ENCODE assay signal across 9 mouse cellular contexts in genomic region chr15:81856938-81857723, GRCm38 (mm10). TPM values are rescaled to one million over a fixed set of nuclear protein-coding genes. Genes with fewer than 3 reads are reported as not detected.
DNase-seq lines count a peak whose midpoint lies in the region; ATAC-seq lines count a peak whose summit lies in the region.
"Had no signal": no experiment of that assay in that cellular context is flagged by ENCODE, and none has a peak within 500 bp of the region (broad histone marks: within the 10 kb centered on the region; RNA-seq: fewer than 3 reads in every experiment).

No protein-coding gene starts in this region.

- peak overlapping the region; percentile 86 for H3K9ac ChIP-seq in hindbrain, embryonic 14.5 days
- H3K9ac ChIP-seq in midbrain, embryonic 11.5 days (ENCODE audit: low read length), result peak overlapping the region; percentile 84

- H3K4me1 ChIP-seq in hindbrain, embryonic 14.5 days (replicated peaks; ENCODE audit: control insufficient read depth, insufficient read depth, low read length), result peaks cover 21% of the 10 kb centered on the region
- H3K4me1 ChIP-seq in midbrain, embryonic 11.5 days (ENCODE audit: control insufficient read depth, insufficient read depth, low read length), result peaks cover 18% of the 10 kb centered on the region

- no peaks in the 10 kb centered on the region for H3K27me3 ChIP-seq in hindbrain, embryonic 14.5 days (ENCODE audit: control insufficient read depth, insufficient read depth, low read length)
- H3K27me3 ChIP-seq in midbrain, embryonic 11.5 days (ENCODE audit: control insufficient read depth, insufficient read depth, low read length), result no peaks in the 10 kb centered on the region
- H3K27me3 ChIP-seq: Patski had no signal

- H3K9me3 ChIP-seq in hindbrain, embryonic 14.5 days (ENCODE audit: control insufficient read depth, low read length), result no peaks in the 10 kb centered on the region
- H3K9me3 ChIP-seq in midbrain, embryonic 11.5 days (ENCODE audit: control insufficient read depth, low read length), result no peaks in the 10 kb centered on the region

- peak; percentile 60 for DNase-seq in adrenal gland, postnatal 14 days
- DNase-seq in adrenal gland, postnatal 25 days, result no peak
- DNase-seq in 3134 (ENCODE audit: extremely low read depth, insufficient read length, low spot score), result peak; percentile 39
- peak; percentile 42 for DNase-seq in embryo, embryonic 10 days (ENCODE audit: low spot score)
- no peak for DNase-seq in hindbrain, embryonic 14.5 days (ENCODE audit: low spot score)
- DNase-seq in midbrain, embryonic 11.5 days (ENCODE audit: low spot score, missing footprints), result peak; percentile 85
- no peak for DNase-seq in Muller cell, postnatal 12 days (ENCODE audit: inconsistent ontology term)

- 2% methylated on average over 14 of the region's 14 CpGs for WGBS in hindbrain, embryonic 14.5 days
- WGBS in midbrain, embryonic 11.5 days, result 1% methylated on average over 14 of the region's 14 CpGs

- H3K27ac ChIP-seq in hindbrain, embryonic 14.5 days, result peak overlapping the region; percentile 97
- H3K27ac ChIP-seq in midbrain, embryonic 11.5 days (ENCODE audit: low read depth, low read length), result peak overlapping the region; percentile 64; the same call in 1 of the 2 replicates

- ATAC-seq in hindbrain, embryonic 14.5 days (ENCODE audit: low FRiP score), result no peak
- no peak for ATAC-seq in midbrain, embryonic 11.5 days (ENCODE audit: low FRiP score)
- ATAC-seq in monocyte, adult 5-6 weeks (replicated peaks; ENCODE audit: insufficient number of reproducible peaks, low FRiP score, low TSS enrichment, poor library complexity, severe bottlenecking), result no peak

- peak overlapping the region; percentile 94 for H3K4me3 ChIP-seq in hindbrain, embryonic 14.5 days (replicated peaks; ENCODE audit: low read length)
- H3K4me3 ChIP-seq in midbrain, embryonic 11.5 days (ENCODE audit: low read depth, low read length), result peak overlapping the region; percentile 63

- no peaks in the 10 kb centered on the region; the same call in 1 of the 2 replicates for H3K36me3 ChIP-seq in hindbrain, embryonic 14.5 days (replicated peaks; ENCODE audit: control insufficient read depth, insufficient read depth)
- no peaks in the 10 kb centered on the region for H3K36me3 ChIP-seq in midbrain, embryonic 11.5 days (ENCODE audit: control insufficient read depth, insufficient read depth, low read length)

- H3K4me2 ChIP-seq in hindbrain, embryonic 14.5 days (replicated peaks), result peak overlapping the region; percentile 98
- H3K4me2 ChIP-seq in midbrain, embryonic 11.5 days, result peak overlapping the region; percentile 62

RNA-seq across cellular contexts. Expression of gene Tob2, which starts 1.5 kb away (rescaled TPM):
- 124 and 147 TPM in 2 replicates for total RNA-seq in adrenal gland, postnatal 14 days (2021)
- 72.3 and 86.1 TPM in 2 replicates for total RNA-seq in adrenal gland, postnatal 25 days (2021)
- polyA plus RNA-seq in hindbrain, embryonic 14.5 days (2014; fragmentation: Nextera tagmentation; extraction: Ambion mirVana), result 13.4 and 14.9 TPM in 2 replicates
- polyA plus RNA-seq in midbrain, embryonic 11.5 days (2014; fragmentation: Nextera tagmentation; extraction: Ambion mirVana), result 10.4 and 12.9 TPM in 2 replicates
- total RNA-seq in monocyte, adult 5-6 weeks (2017), result 27.1 to 48.1 TPM (median 29.4 TPM) in 3 replicates

RNA-seq across cellular contexts. Expression of gene Phf5a, which starts 14.6 kb away (rescaled TPM):
- total RNA-seq in adrenal gland, postnatal 14 days (2021), result 63.4 and 65.5 TPM in 2 replicates
- 53.8 and 58.7 TPM in 2 replicates for total RNA-seq in adrenal gland, postnatal 25 days (2021)
- polyA plus RNA-seq in hindbrain, embryonic 14.5 days (2014; fragmentation: Nextera tagmentation; extraction: Ambion mirVana), result 117 and 130 TPM in 2 replicates
- 179 and 197 TPM in 2 replicates for polyA plus RNA-seq in midbrain, embryonic 11.5 days (2014; fragmentation: Nextera tagmentation; extraction: Ambion mirVana)
- total RNA-seq in monocyte, adult 5-6 weeks (2017), result 54.7 to 91.7 TPM (median 58.7 TPM) in 3 replicates

RNA-seq across cellular contexts. Expression of gene Aco2, which starts 15.0 kb away (rescaled TPM):
- total RNA-seq in adrenal gland, postnatal 14 days (2021), result 2,377 and 2,604 TPM in 2 replicates
- total RNA-seq in adrenal gland, postnatal 25 days (2021), result 641 and 903 TPM in 2 replicates
- polyA plus RNA-seq in hindbrain, embryonic 14.5 days (2014; fragmentation: Nextera tagmentation; extraction: Ambion mirVana), result 252 and 281 TPM in 2 replicates
- polyA plus RNA-seq in midbrain, embryonic 11.5 days (2014; fragmentation: Nextera tagmentation; extraction: Ambion mirVana), result 155 and 165 TPM in 2 replicates
- 103 to 166 TPM (median 150 TPM) in 3 replicates for total RNA-seq in monocyte, adult 5-6 weeks (2017)

RNA-seq across cellular contexts. Expression of gene Tef, which starts 54.9 kb away (rescaled TPM):
- 71.4 and 98.5 TPM in 2 replicates for total RNA-seq in adrenal gland, postnatal 14 days (2021)
- 111 and 146 TPM in 2 replicates for total RNA-seq in adrenal gland, postnatal 25 days (2021)
- 16.8 and 18.7 TPM in 2 replicates for polyA plus RNA-seq in hindbrain, embryonic 14.5 days (2014; fragmentation: Nextera tagmentation; extraction: Ambion mirVana)
- 11.0 and 12.9 TPM in 2 replicates for polyA plus RNA-seq in midbrain, embryonic 11.5 days (2014; fragmentation: Nextera tagmentation; extraction: Ambion mirVana)
- total RNA-seq in monocyte, adult 5-6 weeks (2017), result 44.4 to 60.3 TPM (median 52.9 TPM) in 3 replicates

Comparison
In these comparisons a context has a peak if more than half of its experiments do, and no peak if none do; other contexts are left out.
1. DNase-seq: peak in adrenal gland, postnatal 14 days (single experiment), 3134 (single experiment), embryo, embryonic 10 days (single experiment) and midbrain, embryonic 11.5 days (single experiment); none in adrenal gland, postnatal 25 days (single experiment), hindbrain, embryonic 14.5 days (single experiment) and Muller cell, postnatal 12 days (single experiment).